Mouse (Mus musculus): ENCODE measurements around the gene Lcp1.

DNA sequence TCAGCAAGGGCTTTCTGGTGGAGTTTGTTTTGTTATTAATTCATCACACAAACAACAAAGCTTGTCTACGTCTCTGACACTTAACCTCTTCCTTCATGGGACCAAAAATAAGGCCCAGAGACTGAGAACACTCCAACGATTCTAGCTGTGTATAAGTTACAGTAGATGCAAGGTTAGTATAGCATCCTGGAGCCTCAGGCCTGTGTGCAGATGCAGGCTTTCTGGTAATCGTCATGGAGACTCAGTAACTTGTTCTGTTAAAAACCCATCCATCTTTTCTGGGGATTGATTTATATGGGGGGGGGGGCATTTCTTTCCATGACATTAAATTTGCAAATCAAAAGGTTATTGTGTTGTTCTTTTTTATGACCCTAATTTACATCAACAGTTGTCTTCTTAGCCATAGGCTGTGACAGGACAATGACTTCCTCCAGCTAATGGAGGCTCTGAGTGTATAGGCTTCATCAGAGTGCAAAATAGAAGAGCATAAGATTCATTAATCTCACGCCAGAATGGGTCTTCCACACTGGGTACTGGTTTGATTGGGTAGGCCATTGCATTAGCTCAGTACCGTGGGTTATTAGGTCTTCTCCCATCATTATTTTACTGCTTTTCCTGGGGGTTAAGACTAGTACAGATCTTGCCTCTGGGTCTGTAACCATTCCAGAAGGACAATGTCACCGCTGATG, 74.6 kb downstream of the Lcp1 start:
- TF ChIP-seq EP300 (IDR thresholded peaks at IDR 0.05; ENCODE audit: insufficient read depth, low read depth, low read length) (no peak), CTCF (IDR thresholded peaks at IDR 0.05) (no peak)

Measured in heart, adult 2 months (tissue).